Mouse (Mus musculus) myocyte (in vitro differentiated cells): ENCODE data around the gene Mc1r.

ENCODE experiments used
- CEBPB ChIP-seq: IDR thresholded peaks from 2 replicates; pipeline ENCODE4 v1.6.1; 2011; ENCODE audit warnings: mild to moderate bottlenecking, moderate library complexity; ENCODE audit not compliant: poor library complexity, insufficient read depth, severe bottlenecking
- MAX ChIP-seq: IDR thresholded peaks from one replicate; pipeline ENCODE4 v1.6.1; 2011; ENCODE audit warnings: low read depth, mild to moderate bottlenecking, control low read depth
- POLR2A ChIP-seq: IDR thresholded peaks from one replicate; pipeline ENCODE4 v1.6.1; 2011; ENCODE audit warnings: low read depth, mild to moderate bottlenecking, control low read depth, moderate library complexity; ENCODE audit not compliant: insufficient read length

DNA sequence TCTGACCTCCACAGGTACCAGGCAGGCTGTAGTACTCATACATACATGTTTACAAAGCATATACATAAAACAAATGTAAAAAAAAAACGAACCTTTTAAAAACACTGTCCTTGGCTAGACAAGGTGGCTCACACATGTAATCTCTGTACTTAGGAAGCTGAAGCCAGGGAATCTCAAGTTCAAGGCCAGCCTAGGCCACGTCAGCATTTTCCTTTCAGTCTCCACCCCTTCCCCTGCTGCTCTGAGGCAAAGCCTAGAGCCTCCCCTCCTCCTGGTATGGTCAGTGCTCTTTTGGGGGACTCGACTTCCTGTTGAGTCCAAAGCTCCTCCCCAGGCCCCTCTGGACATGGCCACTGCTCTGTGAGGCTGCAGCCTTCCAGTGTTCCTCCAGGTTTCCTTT is 19.9 kb upstream of the Mc1r start:
- TF ChIP-seq POLR2A = no peak
- no peak for TF ChIP-seq MAX
- TF ChIP-seq CEBPB = no peak
